Mouse (Mus musculus) layer of hippocampus, postnatal 14 days (tissue): ENCODE results near the gene Ccl17. TPM values are rescaled to one million over a fixed set of nuclear protein-coding genes. Genes with fewer than 3 reads are reported as not detected.
A peak's percentile ranks its signal among the peaks of the same experiment; 100 is the strongest.

Experiments used
- DNase-seq, 2 experiments: peaks; one replicate each; pipeline ENCODE4 v3.0.0; 2021 to 2022; ENCODE audit warnings: low spot score in 2 of 2, mixed read lengths in 1 of 2
- long read RNA-seq, 2 experiments: library from polyadenylated mRNA; stranded (forward); transcript quantifications; one replicate each; pipeline ENCODE4 v2.0.0; 2021
- total RNA-seq, 2 experiments: library from RNA; stranded (reverse); gene quantifications; 2 replicates each; pipeline ENCODE4 v1.2.3; 2021

The Ccl17 gene
- total RNA-seq: 10 to 100 TPM in 1 of 2 experiments, 1 to 10 TPM in 1; 7.3 to 11.1 TPM
- long read RNA-seq, experiment 1, partial matches to known transcripts: 0 of 2 reads
- long read RNA-seq, experiment 1, other reads (novel, unspliced or antisense): 2 of 2 reads
- long read RNA-seq, experiment 2, partial matches to known transcripts: 1 of 5 reads
- long read RNA-seq, experiment 2, other reads (novel, unspliced or antisense): 4 of 5 reads

DNA sequence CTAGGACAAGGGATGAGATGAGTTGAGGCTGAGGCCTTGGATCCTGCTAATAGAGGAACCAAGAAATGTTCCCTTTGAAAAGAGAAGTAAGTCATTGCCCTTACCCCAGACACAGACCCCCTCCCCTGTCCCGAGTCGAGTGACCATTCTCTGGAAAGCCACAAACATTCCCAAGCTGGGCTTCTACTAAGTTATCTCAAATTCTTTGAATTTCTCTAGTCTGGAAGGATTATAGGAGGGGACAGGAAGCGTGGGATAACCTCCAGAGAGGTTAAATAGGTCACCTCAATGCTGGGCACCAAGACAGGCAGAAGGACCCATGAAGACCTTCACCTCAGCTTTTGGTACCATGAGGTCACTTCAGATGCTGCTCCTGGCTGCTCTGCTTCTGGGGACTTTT lies at the start of gene Ccl17:
Ccl17 (plus strand) TSS at position 301 of the 400 bp plus-strand sequence.
- DNase-seq: no peak

DNA sequence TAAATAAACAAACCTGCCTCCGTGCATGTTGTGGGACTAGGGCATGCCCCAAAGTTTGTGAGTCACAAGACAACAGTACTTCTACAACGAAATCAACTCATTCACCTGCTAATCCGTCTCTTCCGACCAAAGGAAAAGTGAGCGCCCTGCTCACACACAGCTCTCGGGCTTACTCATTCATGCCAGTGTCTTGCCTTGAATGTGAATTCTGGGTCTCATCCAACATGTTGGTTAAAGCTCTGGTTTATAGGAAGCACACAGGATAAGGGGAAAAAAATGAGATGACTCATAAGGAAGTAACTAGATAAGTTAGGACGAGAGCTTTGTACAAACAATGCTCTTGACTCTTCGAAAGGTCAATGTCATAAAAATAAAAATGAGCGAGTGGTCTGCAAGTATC lies 43.2 kb upstream of the Ccl17 start:
- DNase-seq: no peak

DNA sequence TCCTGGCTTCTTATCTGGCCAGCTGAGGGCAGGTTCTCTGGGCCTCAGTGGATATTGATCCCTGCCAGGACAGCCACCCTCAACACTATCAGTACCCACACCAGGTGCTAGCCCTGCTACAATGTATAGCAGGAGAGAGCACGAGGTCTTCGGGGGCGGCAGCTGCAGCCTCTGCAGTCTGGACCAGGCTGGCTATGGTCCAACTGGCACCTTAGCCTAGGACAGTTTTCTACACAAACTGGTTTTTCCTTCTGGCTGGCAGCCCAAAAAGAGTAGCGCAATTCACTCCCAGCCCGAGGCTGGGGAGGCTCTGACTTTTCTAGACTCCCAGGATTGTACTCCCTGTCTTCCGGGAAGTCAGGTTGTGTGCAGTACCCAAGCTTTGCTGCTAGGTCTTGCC lies 39.3 kb upstream of the Ccl17 start:
- DNase-seq: no peak

DNA sequence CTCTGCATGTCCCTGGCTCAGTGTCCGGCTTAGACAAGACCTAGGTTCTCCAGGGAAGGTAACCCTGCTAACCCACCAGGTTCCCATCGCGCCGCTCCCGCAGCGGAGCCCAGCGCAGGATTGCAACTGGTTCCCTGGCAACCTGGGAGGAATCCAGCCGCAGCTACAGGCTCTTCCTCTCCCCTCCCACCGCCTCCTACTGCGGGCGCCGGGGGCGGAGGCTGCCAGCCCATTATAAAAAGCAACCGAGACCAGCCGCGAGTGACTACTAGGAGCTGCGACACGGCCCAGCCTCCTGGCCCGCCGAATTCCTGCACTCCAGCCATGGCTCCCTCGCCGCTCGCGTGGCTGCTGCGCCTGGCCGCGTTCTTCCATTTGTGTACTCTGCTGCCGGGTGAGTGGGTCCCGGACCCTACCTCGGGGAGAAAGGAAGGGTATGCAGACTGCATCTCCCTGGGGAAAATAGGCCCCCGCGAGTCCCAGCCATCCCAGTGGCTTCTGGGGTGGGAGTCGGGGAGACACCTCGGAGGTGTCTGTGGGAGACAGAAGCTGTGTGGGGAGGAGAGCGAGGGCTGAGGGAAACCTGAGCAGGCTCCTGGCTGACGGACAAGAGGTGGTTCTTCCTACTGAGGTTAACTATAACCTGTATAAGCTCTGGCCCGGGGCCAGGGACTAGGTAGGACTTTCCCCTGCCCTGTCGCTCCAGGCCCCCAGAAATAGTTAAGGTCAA lies 38.1 kb upstream of the Ccl17 start, which contains the start of gene Cx3cl1:
Cx3cl1 (plus strand) TSS at position 69 of the 730 bp plus-strand sequence.
- peak; percentile 80 to 90 for DNase-seq

DNA sequence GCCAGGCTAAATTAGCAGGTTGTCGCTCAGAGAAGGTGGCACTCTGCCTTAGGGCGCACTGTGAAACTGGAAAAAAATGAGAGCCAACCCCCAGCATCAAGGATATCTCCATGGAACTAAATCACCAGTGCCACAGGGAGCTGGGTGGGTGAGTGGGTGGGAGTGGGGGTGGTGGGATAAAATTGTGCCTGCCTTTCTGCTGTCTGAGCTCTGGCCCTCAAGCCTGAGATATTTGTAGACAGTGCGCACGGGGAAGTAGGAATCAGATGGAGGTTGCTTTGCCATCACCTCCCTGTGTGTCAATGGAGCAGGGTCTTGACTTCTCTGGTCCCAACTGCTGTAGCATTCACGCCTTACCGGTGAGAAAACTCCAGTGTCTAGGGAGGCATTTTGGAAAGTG lies 37.2 kb upstream of the Ccl17 start:
- DNase-seq: no peak

DNA sequence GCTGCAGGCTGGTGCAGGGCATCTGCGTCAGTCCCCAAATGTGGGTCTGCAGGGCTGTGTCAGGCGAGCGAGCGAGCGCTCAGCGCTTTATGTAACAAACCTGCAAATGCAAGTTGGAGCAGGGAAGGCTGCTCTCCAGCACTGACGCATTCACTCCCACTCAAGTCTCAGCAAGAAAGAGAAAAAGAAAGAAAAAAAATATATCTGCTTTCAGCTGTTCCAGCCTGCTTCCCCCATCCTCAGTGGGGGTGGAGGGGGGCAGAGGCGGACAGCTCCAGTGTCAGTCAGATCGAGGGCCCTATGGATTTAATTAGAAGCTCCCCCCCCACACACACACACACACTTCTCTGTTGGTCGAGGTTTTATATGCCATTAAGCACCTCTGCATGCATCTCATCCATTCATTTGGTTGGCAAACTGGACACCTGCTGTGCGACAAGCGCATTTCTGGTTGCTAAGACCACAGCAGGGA lies 36.5 kb upstream of the Ccl17 start:
- DNase-seq: peak; percentile 46 to 60

DNA sequence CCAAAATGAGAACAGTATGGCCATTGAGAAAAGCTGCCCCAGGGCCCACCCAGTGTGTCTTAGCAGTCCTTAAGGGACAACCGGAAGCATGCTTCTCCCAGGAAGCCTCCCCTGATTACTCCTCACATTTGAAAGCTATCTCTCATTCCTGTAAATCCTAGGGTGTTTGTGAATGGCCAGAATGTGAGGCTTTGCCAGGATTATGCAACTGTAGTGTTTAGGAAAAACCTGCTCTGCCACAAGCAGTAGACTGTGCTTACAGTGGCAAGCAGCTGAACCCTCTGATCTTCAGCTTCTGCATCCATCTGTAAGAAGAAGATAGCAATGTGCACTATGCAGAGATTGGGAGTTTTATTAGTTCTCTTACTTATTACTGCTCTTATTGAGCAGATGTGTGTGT lies 35.7 kb upstream of the Ccl17 start:
- DNase-seq: no peak

DNA sequence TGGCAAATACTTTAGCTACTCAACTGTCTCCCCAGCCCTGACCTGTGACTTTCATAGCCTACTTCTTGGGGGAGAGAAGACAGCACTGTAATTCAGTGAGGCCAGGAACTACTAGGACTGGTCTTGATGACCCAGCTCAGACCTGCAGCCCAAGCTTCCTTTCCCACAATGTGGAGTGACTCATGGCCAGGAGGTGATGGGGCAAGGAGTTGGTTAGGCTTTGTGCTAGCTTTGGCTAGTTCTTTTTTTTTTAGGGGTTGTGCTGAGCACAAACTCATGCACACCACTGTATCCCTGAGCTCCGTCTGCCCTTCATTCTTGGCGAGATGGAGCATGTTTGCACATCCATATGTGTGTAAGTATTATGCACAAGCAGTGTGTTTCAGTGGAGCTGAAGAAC lies 33.9 kb upstream of the Ccl17 start:
- no peak for DNase-seq

DNA sequence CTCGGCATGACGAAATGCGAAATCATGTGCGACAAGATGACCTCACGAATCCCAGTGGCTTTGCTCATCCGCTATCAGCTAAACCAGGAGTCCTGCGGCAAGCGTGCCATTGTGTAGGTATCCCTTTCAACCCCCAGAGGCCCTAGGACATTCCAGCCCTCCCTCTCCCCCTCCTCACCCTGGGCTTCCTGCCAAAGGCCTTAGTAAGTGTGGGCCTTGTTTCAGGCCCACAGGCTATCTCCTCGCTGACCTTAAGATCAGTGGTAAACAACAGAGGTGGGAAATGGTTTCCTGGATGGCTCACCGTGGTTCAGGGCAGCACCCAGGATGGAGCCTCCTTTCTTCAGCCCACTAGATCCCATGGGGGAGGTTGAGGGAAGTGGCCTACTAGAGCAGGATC lies 32.2 kb upstream of the Ccl17 start:
- DNase-seq: no peak

DNA sequence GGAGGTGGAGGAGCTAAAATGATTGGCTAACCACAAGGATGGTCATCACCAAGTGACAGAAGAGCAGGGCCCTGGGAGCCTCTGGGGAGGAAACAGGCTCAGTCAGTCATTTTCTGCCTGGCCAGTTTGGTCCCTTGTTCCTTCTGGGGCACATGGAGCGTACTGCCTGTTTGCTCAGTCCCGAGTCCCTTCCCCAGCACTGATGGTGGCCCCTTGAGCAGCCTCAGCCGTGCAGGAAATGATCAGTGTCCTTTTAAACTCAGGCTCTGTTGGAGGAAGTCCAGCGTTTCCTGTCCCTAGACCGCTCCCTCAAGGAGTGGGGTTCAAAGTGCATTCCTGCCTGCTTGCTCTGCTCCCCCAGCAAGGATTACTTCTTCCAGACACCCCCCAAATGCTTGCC lies 31.8 kb upstream of the Ccl17 start:
- DNase-seq: no peak

DNA sequence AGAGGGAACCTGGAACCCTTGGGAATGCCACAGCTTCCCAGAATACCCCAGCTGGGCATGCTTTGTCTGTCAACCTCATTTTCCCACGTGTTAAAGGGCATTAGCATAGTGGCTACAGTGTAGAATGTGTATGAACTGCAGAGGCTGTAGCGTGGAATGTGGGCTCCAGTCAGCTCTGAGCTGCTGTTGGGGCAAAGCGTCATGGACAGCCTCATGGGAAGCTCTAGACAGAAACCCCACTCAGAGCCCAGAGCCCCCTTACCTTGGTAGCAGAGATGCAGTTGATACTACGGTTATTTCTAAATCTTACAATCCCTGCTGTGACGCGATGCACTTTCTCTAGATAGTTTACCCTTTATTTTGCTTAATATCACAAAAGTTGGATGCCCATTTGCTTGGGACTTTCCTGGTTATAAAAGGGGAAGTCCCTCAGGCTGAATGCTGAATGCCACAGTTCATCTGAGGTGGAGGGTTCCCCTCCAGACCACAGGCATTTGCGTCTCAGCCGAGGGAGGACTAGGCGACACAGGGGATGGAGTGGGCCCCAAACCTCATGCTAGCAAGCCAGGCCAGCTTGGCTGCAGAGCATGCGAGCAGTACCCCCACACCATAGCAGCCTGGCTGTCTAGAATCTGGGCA lies 31.2 kb upstream of the Ccl17 start:
- no peak for DNase-seq

DNA sequence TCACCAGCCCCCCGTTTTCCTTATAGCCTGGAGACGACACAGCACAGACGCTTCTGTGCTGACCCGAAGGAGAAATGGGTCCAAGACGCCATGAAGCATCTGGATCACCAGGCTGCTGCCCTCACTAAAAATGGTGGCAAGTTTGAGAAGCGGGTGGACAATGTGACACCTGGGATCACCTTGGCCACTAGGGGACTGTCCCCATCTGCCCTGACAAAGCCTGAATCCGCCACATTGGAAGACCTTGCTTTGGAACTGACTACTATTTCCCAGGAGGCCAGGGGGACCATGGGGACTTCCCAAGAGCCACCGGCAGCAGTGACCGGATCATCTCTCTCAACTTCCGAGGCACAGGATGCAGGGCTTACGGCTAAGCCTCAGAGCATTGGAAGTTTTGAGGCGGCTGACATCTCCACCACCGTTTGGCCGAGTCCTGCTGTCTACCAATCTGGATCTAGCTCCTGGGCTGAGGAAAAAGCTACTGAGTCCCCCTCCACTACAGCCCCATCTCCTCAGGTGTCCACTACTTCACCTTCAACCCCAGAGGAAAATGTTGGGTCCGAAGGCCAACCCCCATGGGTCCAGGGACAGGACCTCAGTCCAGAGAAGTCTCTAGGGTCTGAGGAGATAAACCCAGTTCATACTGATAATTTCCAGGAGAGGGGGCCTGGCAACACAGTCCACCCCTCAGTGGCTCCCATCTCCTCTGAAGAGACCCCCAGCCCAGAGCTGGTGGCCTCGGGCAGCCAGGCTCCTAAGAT lies 30.5 kb upstream of the Ccl17 start:
- no peak for DNase-seq

DNA sequence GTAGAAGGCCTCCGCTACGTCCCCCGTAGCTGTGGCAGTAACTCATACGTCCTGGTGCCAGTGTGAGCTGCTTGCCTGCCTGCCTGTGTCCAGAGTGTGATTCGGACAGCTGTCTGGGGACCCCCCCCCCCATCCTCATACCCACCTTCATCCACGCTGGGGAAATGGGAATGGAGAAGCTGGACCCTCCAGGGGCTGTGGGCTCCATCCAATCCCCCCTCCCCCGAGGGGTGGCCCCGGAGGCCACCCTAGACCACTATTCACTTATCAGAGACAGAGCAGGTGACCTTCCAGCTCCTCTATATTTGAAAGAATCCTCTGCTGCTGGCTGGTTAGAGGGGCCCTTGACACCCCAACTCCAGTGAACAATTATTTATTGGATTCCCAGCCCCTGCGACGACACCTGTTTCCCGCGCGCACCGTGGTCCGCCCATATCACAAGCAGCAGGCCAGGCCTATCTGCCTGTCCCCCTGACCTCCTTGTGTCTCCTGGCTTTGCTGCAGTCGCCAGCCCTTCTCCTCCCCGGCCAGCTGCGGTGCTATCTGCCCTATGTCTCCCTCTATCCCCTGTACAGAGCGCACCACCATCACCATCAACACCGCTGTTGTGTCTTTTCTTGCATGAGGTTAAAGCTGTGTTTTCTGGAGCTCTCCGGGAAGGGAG lies 29.6 kb upstream of the Ccl17 start:
- no peak for DNase-seq

DNA sequence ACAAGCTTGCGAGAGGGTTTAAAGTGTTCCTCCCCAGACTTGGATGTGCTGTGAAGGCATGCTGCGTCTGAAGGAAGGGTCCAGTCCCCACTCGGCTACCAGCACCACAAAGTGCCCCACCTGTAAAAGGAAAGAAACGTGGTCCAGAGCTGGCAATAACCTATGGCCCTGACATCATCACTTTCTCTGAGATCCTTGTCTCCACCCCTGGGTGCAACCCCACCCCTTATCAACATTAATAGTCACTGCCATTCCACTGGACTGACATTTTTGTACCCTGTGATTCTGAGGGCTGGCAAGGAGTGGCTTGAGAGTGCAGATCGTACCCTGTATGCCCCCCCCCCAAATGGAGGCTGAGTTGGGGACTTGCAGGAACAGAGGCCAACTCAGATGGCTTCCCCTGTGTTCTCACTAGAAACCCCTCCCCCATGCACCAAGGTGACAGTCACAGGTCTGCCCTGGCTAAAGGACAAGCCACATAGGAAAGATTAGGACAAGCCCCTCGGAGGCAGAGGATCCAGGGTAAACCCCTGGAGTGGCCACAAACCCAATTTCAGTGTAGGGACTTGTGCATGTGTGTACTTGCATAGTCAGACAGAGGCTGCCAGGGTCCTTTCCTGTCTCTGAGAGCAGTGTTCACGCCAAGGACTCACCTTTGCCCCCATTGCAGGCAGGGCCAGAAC lies 29.0 kb upstream of the Ccl17 start:
- DNase-seq: no peak

DNA sequence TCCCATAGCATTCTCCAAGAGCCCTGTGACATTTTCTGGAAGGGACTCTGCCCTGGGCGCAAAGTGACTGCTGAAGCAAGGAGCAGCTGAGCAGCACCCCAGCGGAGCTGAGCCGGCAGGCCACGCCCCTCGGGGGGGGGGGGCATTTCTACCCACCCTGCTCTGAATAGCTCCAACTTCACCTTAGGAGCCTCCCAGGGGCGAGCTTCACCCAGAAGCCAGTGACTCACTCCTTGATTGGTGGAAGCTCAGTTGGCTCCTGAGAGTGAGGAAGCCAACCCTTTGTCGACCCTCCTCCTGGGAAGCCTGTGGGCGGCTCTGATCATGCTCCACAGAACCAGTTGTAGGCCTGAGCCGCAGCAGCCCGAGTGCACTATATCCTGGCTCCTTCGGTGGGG lies 28.4 kb upstream of the Ccl17 start:
- no peak for DNase-seq

DNA sequence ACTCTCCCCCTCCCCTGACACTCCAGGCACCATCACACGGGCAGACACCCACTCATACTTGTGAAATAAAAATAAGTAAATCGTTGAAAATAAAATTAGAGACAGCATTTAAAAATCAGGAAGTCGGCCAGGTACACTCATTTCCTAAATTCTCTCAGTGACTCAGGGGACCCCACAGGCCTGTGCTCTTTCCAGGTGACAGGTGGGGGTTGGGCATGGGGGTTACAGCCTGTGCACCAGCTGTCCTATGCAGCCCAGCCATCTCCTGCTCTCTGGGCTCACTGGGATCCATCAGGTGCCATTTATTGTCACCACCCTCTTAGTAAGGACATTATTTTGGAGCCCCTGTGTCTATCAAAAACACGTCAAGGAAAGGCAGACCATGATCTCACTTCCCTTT lies 26.4 kb upstream of the Ccl17 start:
- DNase-seq: no peak

DNA sequence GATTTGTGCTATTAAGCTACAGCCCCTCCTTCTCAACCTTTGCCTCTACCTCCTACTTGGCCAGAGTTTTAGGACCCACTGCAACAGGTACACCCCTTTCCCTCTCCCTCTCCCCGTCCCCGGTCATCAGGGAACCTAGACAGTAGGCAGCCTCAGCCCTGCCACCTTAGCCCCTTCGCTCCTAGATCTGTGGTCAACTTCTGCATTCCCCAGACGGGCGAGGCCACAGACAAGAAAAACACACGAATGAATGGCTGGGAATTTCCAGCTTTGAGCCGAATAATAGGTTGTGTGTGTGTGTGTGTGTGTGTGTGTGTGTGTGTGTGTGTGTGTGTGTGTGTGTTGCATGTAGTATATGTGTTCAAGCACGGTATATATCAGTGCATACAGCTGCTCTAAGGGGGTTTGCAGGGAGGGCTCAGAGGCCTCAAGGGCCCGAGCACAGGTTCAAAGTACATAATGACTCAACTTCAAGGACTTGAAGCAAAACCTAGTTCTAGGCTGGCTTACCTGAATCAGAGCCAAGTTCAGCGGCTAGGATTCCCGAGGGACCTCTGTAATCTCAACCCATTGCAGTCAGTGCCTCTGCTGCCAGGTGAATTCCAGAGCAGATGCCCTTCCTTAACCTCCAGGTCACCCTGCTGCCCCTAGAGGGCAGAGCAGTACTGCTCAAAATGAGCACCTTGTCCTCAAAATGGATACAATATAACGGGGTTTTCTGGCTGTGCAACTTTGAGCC lies 24.8 kb upstream of the Ccl17 start:
- no peak for DNase-seq

DNA sequence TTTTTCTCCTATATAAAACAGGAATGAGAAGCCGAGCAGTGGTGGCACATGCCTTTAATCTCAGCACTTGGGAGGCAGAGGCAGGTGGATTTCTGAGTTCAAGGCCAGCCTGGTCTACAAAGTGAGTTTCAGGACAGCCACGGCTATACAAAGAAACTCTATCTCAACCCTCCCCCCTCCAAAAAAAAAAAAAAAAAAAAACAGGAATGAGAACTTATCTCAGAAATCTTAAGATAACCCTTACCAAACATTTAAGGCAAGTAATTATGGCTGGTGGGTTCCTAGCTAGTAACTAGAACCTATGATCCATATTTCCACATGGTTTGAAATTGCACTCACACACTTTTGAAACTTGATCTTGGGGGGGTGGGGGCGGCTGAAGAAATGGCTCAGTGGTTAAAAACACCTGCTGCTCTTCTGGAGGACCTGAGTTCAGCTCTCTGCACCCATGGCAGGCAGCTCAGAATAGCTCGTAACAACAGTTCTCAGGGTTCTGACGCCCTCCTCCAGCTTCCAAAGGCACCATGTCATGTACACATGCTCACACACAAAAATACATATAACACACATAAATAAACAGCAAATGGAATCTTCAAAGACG lies 24.2 kb upstream of the Ccl17 start:
- DNase-seq: no peak
